Mouse (Mus musculus) heart, postnatal 36 days (tissue): ENCODE measurements at regions not wholly inside any gene's neighbourhood (a gene's known extent, or its start where the extent isn't known, plus 50 kb on each side); places are given as distances from the start of the nearest gene placed in this dataset.

Experiments
- DNase-seq, 2 experiments: peaks; one replicate each; pipeline ENCODE4 v3.0.0; 2021 to 2022
- intact Hi-C: fragments of 180-260 bp; cut with DNase I; formaldehyde crosslinking; loops from one replicate; pipeline ENCODE4 v1.15.1; 2025

DNA sequence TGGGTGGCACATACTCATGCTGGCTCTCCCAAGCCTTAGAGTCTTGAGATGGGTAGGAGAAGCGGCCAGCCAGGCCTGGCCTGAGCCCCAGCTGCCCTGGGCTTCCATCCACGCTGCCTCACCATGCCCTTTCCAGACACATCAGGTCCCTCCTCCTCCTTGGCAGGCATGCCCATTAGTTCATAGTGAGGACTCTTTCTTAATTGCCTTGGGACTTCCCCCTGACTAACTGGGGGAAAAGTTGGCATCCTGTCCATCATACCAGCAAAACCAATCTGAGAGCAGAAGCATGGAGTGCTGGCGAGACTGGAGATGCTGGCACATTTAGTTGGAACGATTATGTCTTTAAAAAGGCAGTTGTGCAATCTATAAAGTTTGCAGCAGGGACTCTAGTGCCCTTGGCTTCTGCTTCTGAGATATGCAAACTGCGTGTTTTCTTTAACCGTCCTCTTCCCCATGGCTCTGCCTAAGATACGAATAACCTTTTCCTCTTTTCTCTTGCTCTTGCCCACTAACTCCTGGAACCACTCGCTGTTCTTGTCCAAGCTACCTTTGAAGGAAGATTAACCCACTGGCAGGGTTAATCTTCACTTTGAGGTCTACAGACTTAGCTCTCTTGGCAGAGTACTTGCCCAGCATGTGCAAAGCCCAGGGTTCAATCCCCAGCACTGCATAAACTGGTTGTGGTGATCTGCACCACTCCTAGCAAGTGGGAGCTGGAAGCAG lies 62.2 kb upstream of the Tle3 start:
- intact Hi-C loops, result no loop called here
- DNase-seq, result no peak

DNA sequence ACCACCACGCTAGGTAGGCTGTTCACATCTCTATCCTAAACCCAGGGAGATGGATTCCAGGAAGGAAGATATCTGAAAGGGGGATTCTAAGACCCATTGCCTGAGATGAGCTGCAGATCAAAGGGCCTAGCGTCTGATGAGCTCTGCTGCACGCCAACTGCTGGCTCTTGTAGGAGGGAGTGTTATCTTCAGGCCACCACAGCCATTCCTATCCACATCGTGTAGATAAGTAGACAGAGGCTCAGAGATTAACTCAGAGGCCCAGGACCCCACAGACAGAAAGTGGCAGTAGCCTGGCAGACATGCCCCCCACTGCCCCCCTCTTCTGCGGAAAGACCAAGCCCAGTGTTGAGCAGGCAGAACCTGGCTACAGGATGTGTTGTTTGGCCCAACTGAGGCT lies 61.6 kb upstream of the Tle3 start:
- intact Hi-C loops, result no loop called here
- no peak for DNase-seq

- DNase-seq, result no peak
- intact Hi-C loops, result no loop called here
Measured at GRCm38 (mm10) chr9:61311604-61312003, 60.6 kb upstream of the Tle3 start.

DNA sequence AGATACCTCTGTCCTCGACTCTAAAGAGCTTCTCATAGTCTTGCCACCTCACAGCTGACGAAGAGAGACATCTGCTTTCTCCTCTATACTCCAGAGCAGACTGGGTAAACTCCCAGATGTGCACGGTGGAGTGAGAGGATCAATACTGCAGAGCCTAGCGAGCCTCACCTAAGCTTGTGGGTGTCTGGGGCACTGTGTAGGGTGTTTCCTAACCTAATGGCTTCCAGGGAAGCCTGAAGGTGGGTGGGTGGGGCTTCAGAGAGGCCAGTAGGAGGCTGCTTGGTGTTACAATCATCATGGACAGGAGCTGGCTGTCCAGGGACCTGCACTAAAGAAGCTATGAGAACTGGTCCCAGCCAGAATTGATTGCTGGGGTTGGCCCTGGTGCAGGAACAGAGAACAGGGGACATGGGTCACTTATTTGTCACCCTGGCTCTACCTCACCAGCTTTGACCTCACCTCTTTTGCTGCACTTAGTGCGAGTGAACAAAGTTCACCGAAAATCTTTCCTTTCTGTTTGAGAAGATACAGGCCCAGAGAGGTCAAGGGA lies 57.5 kb upstream of the Tle3 start:
- intact Hi-C loops, result no loop called here
- no peak for DNase-seq

DNA sequence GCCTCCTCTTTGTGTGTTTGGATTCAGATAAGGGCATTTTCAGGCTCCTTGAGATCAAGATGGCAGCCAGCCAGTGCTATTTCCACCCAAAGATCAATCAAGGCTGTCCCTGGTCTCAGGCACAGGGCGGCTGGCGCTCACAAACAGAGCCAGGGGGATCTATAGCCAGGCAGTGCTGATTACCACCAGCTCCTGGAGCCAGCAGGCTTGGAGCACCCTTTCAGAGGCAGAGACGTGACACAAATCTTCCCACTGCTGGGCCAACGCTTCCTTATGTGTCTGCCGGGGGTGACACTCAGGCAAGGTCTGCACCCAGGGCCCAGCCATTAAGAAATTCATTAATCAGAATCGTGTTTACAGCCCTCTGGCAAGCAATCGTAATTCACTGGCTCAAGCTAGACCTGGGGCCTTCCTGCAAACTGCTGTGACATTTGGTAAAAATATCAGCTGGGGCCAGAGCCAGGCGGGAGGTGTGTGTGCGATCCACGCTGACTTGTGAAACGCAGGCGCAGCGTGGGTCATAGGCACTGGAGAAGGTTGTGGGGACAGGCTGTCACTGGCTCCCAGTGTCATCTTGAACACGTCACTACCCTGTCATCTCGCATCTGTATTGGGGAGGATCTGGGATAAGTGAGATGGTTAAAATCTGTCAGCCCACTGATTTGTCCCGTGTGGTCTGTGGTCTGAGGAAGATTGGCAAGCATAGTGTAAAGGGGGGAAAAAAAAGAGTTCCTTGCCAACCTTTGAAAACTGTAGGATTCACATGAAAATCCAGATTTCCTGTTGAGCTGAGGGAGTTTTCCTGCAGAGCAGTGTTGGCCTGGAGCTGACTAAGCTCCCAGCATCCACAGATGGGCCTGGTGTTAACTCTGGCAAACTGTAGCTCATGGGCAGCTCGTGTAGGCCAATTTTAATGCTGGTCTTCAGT lies 56.5 kb upstream of the Tle3 start:
- intact Hi-C loops, result no loop called here
- peak; percentile 47 to 59 for DNase-seq

DNA sequence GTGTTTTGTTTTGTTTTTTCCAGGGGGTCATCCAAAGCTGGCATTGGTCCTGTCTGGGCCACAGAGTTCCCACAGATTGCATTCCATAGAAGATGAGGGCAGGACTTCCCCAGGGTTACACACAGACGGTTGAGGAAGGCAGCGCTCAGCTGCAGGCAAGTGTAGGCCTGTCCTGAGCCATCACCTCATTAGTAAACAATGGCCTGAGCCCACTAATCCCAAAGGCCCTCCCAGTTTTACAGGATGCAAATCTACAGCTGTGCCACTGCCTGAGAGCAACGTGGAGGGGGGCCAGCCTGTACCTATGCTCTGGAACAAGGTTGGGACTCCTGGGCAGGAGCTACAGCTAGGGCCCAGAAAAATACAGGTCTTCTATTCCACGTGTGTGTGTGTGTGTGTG lies 55.7 kb upstream of the Tle3 start:
- intact Hi-C loops, result no loop called here
- DNase-seq, result no peak

DNA sequence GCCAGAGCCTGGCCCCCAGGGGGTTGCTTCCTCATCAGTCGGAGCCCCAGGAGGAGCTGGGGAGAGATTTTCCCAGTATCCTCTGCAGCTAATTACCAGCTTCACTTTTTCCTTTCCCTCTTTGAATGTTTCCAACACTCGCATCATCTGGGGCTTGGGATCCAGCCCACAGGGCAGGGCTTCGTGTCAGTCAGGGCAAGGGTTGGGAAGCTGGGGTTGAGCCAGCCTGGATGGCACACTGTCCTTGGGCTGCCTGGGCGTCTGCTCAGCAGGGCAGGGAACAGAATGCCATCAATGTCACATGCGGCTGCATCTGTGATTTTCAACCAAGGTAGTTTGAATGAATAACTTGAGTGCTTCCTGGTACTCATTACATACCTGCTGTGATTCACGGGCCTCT lies 52.4 kb upstream of the Tle3 start:
- intact Hi-C loops, result loop anchor here (2.0 kb wide), 1 partner anchor 27 kb away; no protein-coding TSS in a partner anchor
- DNase-seq, result no peak

DNA sequence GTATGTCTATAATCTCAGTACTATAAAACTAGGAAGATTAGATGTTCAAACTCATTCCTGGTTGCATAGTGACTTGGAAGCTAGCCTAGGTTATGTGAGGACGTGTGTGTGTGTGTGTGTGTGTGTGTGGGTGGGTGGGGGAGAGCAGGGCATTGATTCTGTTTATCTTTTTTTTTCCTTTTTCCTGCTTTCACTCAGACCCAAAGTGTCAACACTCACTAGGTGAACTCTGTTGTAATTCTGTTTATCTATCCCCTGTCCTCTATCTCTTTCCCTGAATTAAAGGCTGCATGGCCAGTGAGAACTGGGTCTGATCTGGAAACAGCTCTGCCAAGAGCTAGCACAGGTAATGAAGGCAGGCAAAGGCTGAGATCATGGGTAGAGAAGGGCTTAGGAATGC lies 50.9 kb upstream of the Tle3 start:
- no peak for DNase-seq
- intact Hi-C loops, result loop anchor here (2.0 kb wide), 1 partner anchor 25 kb away; no protein-coding TSS in a partner anchor

DNA sequence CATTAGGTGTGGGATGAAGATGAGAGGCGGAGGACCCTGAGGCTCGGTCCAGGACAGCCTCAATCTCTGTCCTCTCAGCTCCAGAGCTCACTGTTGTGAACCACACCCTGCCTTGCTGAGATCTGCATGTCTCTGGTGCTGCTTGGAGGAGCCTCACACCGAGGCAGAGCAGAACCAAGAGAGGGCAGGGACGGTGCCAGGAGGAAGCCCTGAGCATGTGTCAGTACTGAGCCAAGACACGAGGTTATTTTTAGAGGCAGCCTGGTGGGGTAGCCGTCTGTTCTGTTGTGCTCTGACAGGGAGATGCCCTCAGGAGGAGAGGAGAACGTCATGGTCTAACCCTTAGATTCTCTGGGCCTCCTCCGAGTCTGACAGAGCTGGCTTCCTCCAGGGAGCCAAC lies 50.3 kb upstream of the Tle3 start:
- no peak for DNase-seq
- intact Hi-C loops, result loop anchor here (2.0 kb wide), 1 partner anchor 25 kb away; no protein-coding TSS in a partner anchor

GRCm38 (mm10) chr9:61322333-61322732 lies 49.8 kb upstream of the Tle3 start:
- intact Hi-C loops, result no loop called here
- no peak for DNase-seq
